Mouse (Mus musculus): ENCODE data around the gene Ndufa7.

- TF ChIP-seq CTCF (IDR thresholded peaks at IDR 0.05) (peak; percentile 75), EP300 (IDR thresholded peaks at IDR 0.05) (no peak)
Measured at GRCm38 (mm10) chr17:33865330-33866030, 41.1 kb downstream of the Ndufa7 start.

Measured in lung, postnatal 0 days (tissue).